Mouse (Mus musculus): Measurements from ENCODE around the gene Krt86. TPM values are rescaled to one million over a fixed set of nuclear protein-coding genes. Genes with fewer than 3 reads are reported as not detected.

The Krt86 gene
- polyA plus RNA-seq, 1 experiment from 2014 or later = not detected

Other genes starting within 250 kb of the Krt86 start
- gene Grasp, start 249.3 kb upstream of the Krt86 start, polyA plus RNA-seq (2014; fragmentation: Nextera tagmentation; extraction: Ambion mirVana) = 6.7 and 7.7 TPM in 2 replicates
- 3.5 and 4.0 TPM in 2 replicates for gene Nr4a1, start 219.2 kb upstream of the Krt86 start, polyA plus RNA-seq (2014; fragmentation: Nextera tagmentation; extraction: Ambion mirVana)
- gene Atg101, start 189.2 kb upstream of the Krt86 start, polyA plus RNA-seq (2014; fragmentation: Nextera tagmentation; extraction: Ambion mirVana) = 68.2 and 73.1 TPM in 2 replicates
- 4.2 and 5.6 TPM in 2 replicates for gene 6030408B16Rik, start 180.3 kb upstream of the Krt86 start, polyA plus RNA-seq (2014; fragmentation: Nextera tagmentation; extraction: Ambion mirVana)
- gene Krt80, start 103.3 kb upstream of the Krt86 start, polyA plus RNA-seq (2014; fragmentation: Nextera tagmentation; extraction: Ambion mirVana) = 0.14 TPM in 1 of 2 replicates, not detected in the other
- 15.2 and 16.1 TPM in 2 replicates for gene Krt7, start 62.4 kb upstream of the Krt86 start, polyA plus RNA-seq (2014; fragmentation: Nextera tagmentation; extraction: Ambion mirVana)
- 0.09 TPM in 1 of 2 replicates, not detected in the other for gene Krt87, start 34.7 kb upstream of the Krt86 start, polyA plus RNA-seq (2014; fragmentation: Nextera tagmentation; extraction: Ambion mirVana)
- not detected in 2 replicates for gene Krt88, start 25.7 kb upstream of the Krt86 start, polyA plus RNA-seq (2014; fragmentation: Nextera tagmentation; extraction: Ambion mirVana)
- gene Krt81, start 9.7 kb upstream of the Krt86 start, polyA plus RNA-seq (2014; fragmentation: Nextera tagmentation; extraction: Ambion mirVana) = not detected in 2 replicates
- not detected in 2 replicates for gene Krt83, start 18.0 kb downstream of the Krt86 start, polyA plus RNA-seq (2014; fragmentation: Nextera tagmentation; extraction: Ambion mirVana)
- gene Gm49425, start 43.8 kb downstream of the Krt86 start, polyA plus RNA-seq (2014; fragmentation: Nextera tagmentation; extraction: Ambion mirVana) = not detected in 2 replicates
- gene Krt84, start 59.3 kb downstream of the Krt86 start, polyA plus RNA-seq (2014; fragmentation: Nextera tagmentation; extraction: Ambion mirVana) = not detected in 2 replicates
- 0.14 TPM in 1 of 2 replicates, not detected in the other for gene Krt82, start 77.2 kb downstream of the Krt86 start, polyA plus RNA-seq (2014; fragmentation: Nextera tagmentation; extraction: Ambion mirVana)
- not detected in 2 replicates for gene Krt90, start 89.5 kb downstream of the Krt86 start, polyA plus RNA-seq (2014; fragmentation: Nextera tagmentation; extraction: Ambion mirVana)
- not detected in 2 replicates for gene Krt75, start 100.4 kb downstream of the Krt86 start, polyA plus RNA-seq (2014; fragmentation: Nextera tagmentation; extraction: Ambion mirVana)
- gene Gm5414, start 154.7 kb downstream of the Krt86 start, polyA plus RNA-seq (2014; fragmentation: Nextera tagmentation; extraction: Ambion mirVana) = not detected in 2 replicates
- not detected in 2 replicates for gene Gm5478, start 173.9 kb downstream of the Krt86 start, polyA plus RNA-seq (2014; fragmentation: Nextera tagmentation; extraction: Ambion mirVana)
- not detected in 2 replicates for gene Krt6b, start 206.8 kb downstream of the Krt86 start, polyA plus RNA-seq (2014; fragmentation: Nextera tagmentation; extraction: Ambion mirVana)
- 0.38 TPM in 1 of 2 replicates, not detected in the other for gene Krt6a, start 220.8 kb downstream of the Krt86 start, polyA plus RNA-seq (2014; fragmentation: Nextera tagmentation; extraction: Ambion mirVana)
- 16.0 and 22.4 TPM in 2 replicates for gene Krt5, start 239.4 kb downstream of the Krt86 start, polyA plus RNA-seq (2014; fragmentation: Nextera tagmentation; extraction: Ambion mirVana)

Measured in limb, embryonic 11.5 days (tissue).